13 mouse cellular contexts compared by ENCODE assay signal in the genomic region with DNA sequence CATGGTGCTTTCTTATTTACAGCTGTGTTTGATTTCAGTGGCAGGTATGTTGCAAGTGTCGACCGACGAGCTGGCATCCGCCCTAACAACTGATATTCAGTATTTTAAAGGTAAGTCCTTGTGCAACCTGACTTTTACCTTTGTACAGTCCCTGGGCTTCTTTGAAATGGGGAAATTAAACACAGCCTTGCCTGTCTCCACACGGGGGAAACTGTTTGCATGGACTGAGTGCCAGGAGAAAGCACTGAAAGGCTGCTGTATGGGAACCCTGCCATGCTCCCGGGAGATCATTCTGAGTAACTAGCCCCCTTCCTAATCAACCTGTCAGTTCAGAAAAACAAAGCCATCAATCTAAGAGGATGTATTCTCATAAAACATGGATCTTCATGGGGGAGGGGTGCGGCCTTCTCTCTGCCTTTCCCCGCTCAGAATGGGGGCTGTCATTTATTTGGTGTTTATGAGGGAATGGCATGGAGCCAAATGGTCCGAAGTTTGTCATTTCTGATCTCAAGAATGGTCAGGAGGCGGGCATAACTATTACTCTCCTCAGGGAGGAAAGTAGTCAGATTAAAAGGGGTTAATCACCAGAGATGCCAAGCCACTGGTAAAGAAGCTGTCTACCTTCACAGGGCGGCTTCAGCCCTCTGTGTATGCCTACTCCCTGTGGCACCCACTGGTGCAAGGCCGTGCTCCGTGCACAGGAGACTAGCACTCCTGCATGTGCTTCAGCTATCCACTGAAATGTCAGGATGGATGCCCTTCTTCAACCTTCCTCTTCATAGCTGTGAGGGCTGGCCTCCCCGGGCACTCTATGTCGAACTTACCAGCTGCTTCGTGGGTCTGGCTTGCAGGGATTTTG.
DNase-seq lines count a peak whose midpoint lies in the region; ATAC-seq and TF ChIP-seq lines count a peak whose summit lies in the region.
"Had no signal": no experiment of that assay in that cellular context is flagged by ENCODE, and none has a peak within 500 bp of the region (broad histone marks: within the 10 kb centered on the region; RNA-seq: fewer than 3 reads in every experiment).

No protein-coding gene starts in this region.

- intact Hi-C loops in left cerebral cortex, postnatal 10 days (cut with DNase I), result loop anchor here (5.0 kb wide), 2 partner anchors 567 to 747 kb away; a partner anchor contains a TSS

- 52% methylated on average over 16 of the region's 16 CpGs for WGBS in forebrain, embryonic 14.5 days
- 82% methylated on average over 16 of the region's 16 CpGs for WGBS in forebrain, embryonic 10.5 days
- WGBS in liver, embryonic 16.5 days (ENCODE audit: insufficient replicate concordance), result 50% methylated on average over 16 of the region's 16 CpGs
- WGBS in liver, embryonic 11.5 days, result 73% methylated on average over 16 of the region's 16 CpGs
- WGBS in forebrain, postnatal 0 days, result 48% methylated on average over 16 of the region's 16 CpGs
- WGBS in lung, embryonic 14.5 days, result 56% methylated on average over 16 of the region's 16 CpGs

- no peaks in the 10 kb centered on the region for H3K27me3 ChIP-seq in forebrain, embryonic 14.5 days (replicated peaks; ENCODE audit: control insufficient read depth, insufficient read depth, low read length)
- H3K27me3 ChIP-seq in forebrain, embryonic 10.5 days (ENCODE audit: poor library complexity, severe bottlenecking), result no peaks in the 10 kb centered on the region; the same call in 1 of the 2 replicates
- no peaks in the 10 kb centered on the region for H3K27me3 ChIP-seq in liver, embryonic 16.5 days (ENCODE audit: control insufficient read depth, insufficient read depth, low read depth, low read length)
- no peaks in the 10 kb centered on the region for H3K27me3 ChIP-seq in liver, embryonic 11.5 days (replicated peaks; ENCODE audit: control insufficient read depth, insufficient read depth, low read length)
- H3K27me3 ChIP-seq in forebrain, postnatal 0 days (ENCODE audit: insufficient read depth, low read length), result no peaks in the 10 kb centered on the region
- H3K27me3 ChIP-seq in lung, embryonic 14.5 days (ENCODE audit: insufficient read depth, low read length), result no peaks in the 10 kb centered on the region

- peak; percentile 72 for DNase-seq in forebrain, embryonic 14.5 days (ENCODE audit: low spot score)
- DNase-seq in forebrain, embryonic 10.5 days (ENCODE audit: extremely low spot score, low spot score), result no peak
- DNase-seq in liver, embryonic 11.5 days (ENCODE audit: low spot score), result no peak
- DNase-seq in forebrain, postnatal 0 days, result peak; percentile 47
- DNase-seq in lung, embryonic 14.5 days, result peak; percentile 17
- DNase-seq in layer of hippocampus, adult 8-10 months (ENCODE audit: low spot score in 2 of 2), result no peak
- no peak for DNase-seq in left cerebral cortex, postnatal 10 days (ENCODE audit: extremely low spot score in 1 of 2, low spot score in 2 of 2)
- DNase-seq: cerebellum, adult 9-11 months; thymus, postnatal 25 days had no signal

- no peaks in the 10 kb centered on the region for H3K36me3 ChIP-seq in forebrain, embryonic 14.5 days (ENCODE audit: control insufficient read depth, insufficient read depth, low read length)
- no peaks in the 10 kb centered on the region for H3K36me3 ChIP-seq in forebrain, embryonic 10.5 days (replicated peaks)
- H3K36me3 ChIP-seq in liver, embryonic 16.5 days (ENCODE audit: control insufficient read depth, insufficient read depth), result no peaks in the 10 kb centered on the region
- H3K36me3 ChIP-seq in liver, embryonic 11.5 days (ENCODE audit: control insufficient read depth, insufficient read depth, low read length), result no peaks in the 10 kb centered on the region
- peaks cover 22% of the 10 kb centered on the region for H3K36me3 ChIP-seq in forebrain, postnatal 0 days (ENCODE audit: insufficient read depth)
- no peaks in the 10 kb centered on the region for H3K36me3 ChIP-seq in lung, embryonic 14.5 days (ENCODE audit: insufficient read depth)
- H3K36me3 ChIP-seq: heart, embryonic 12.5 days had no signal

- H3K9me3 ChIP-seq in forebrain, embryonic 14.5 days (replicated peaks; ENCODE audit: control insufficient read depth, low read length), result no peaks in the 10 kb centered on the region
- H3K9me3 ChIP-seq in forebrain, embryonic 10.5 days, result no peaks in the 10 kb centered on the region
- H3K9me3 ChIP-seq in liver, embryonic 16.5 days (replicated peaks; ENCODE audit: control insufficient read depth, low read length), result no peaks in the 10 kb centered on the region
- no peaks in the 10 kb centered on the region for H3K9me3 ChIP-seq in liver, embryonic 11.5 days (ENCODE audit: control insufficient read depth, low read length)
- H3K9me3 ChIP-seq in forebrain, postnatal 0 days (ENCODE audit: low read length), result no peaks in the 10 kb centered on the region
- H3K9me3 ChIP-seq in lung, embryonic 14.5 days (ENCODE audit: low read depth, low read length), result no peaks in the 10 kb centered on the region
- H3K9me3 ChIP-seq: heart, embryonic 12.5 days had no signal

- peak; percentile 66 for ATAC-seq in forebrain, embryonic 14.5 days
- peak; percentile 62; the same call in 1 of the 2 replicates for ATAC-seq in liver, embryonic 16.5 days (ENCODE audit: low read depth)
- ATAC-seq in liver, embryonic 11.5 days (replicated peaks; ENCODE audit: low FRiP score), result no peak
- no peak; the same call in 1 of the 2 replicates for ATAC-seq in forebrain, postnatal 0 days
- ATAC-seq in lung, embryonic 14.5 days (ENCODE audit: insufficient read depth), result no peak
- ATAC-seq: inflammation-experienced regulatory T-cells, adult 6 months had no signal

- H3K4me1 ChIP-seq in forebrain, embryonic 14.5 days (ENCODE audit: control insufficient read depth, insufficient read depth, low read length), result peaks cover 11% of the 10 kb centered on the region
- H3K4me1 ChIP-seq in forebrain, embryonic 10.5 days, result peaks cover 26% of the 10 kb centered on the region
- no peaks in the 10 kb centered on the region for H3K4me1 ChIP-seq in liver, embryonic 16.5 days (ENCODE audit: control insufficient read depth, low read depth, low read length)
- no peaks in the 10 kb centered on the region for H3K4me1 ChIP-seq in liver, embryonic 11.5 days (replicated peaks; ENCODE audit: control insufficient read depth, insufficient read depth, low read length)
- H3K4me1 ChIP-seq in forebrain, postnatal 0 days (ENCODE audit: insufficient read depth), result no peaks in the 10 kb centered on the region
- H3K4me1 ChIP-seq in lung, embryonic 14.5 days (ENCODE audit: insufficient read depth), result 0 out of 2 replicates have a peak, but pooled peaks cover 2% of the 10 kb centered on the region
- H3K4me1 ChIP-seq: heart, embryonic 12.5 days had no signal

- no peak overlapping the region for H3K9ac ChIP-seq in forebrain, embryonic 14.5 days (ENCODE audit: low read length)
- no peak overlapping the region for H3K9ac ChIP-seq in liver, embryonic 16.5 days (ENCODE audit: low read depth, low read length)
- H3K9ac ChIP-seq in liver, embryonic 11.5 days (ENCODE audit: low read depth, low read length), result no peak overlapping the region
- no peak overlapping the region for H3K9ac ChIP-seq in forebrain, postnatal 0 days
- H3K9ac ChIP-seq in lung, embryonic 14.5 days, result no peak overlapping the region
- H3K9ac ChIP-seq: heart, embryonic 12.5 days had no signal

- no peak for TF ChIP-seq CTCF in forebrain, postnatal 0 days (IDR thresholded peaks at IDR 0.05; ENCODE audit: low read depth)
- no peak for TF ChIP-seq CTCF in lung, embryonic 14.5 days (IDR thresholded peaks at IDR 0.05; ENCODE audit: low read depth)

- H3K4me2 ChIP-seq in forebrain, embryonic 14.5 days (ENCODE audit: low read length), result no peak overlapping the region
- H3K4me2 ChIP-seq in liver, embryonic 16.5 days (ENCODE audit: low read depth, low read length), result no peak overlapping the region
- no peak overlapping the region for H3K4me2 ChIP-seq in liver, embryonic 11.5 days
- no peak overlapping the region for H3K4me2 ChIP-seq in forebrain, postnatal 0 days (ENCODE audit: low read depth)
- H3K4me2 ChIP-seq in lung, embryonic 14.5 days, result no peak overlapping the region
- H3K4me2 ChIP-seq: heart, embryonic 12.5 days had no signal

- peak overlapping the region; percentile 27; the same call in 1 of the 2 replicates for H3K27ac ChIP-seq in forebrain, embryonic 14.5 days (ENCODE audit: low read depth, low read length)
- no peak overlapping the region; the same call in 1 of the 2 replicates for H3K27ac ChIP-seq in forebrain, embryonic 10.5 days
- no peak overlapping the region for H3K27ac ChIP-seq in liver, embryonic 16.5 days (ENCODE audit: low read length)
- H3K27ac ChIP-seq in liver, embryonic 11.5 days (ENCODE audit: low read depth, low read length), result no peak overlapping the region
- H3K27ac ChIP-seq in forebrain, postnatal 0 days (ENCODE audit: low read depth, low read length), result no peak overlapping the region
- H3K27ac ChIP-seq in lung, embryonic 14.5 days (ENCODE audit: low read depth), result no peak overlapping the region
- H3K27ac ChIP-seq: layer of hippocampus, adult 2 months had no signal

- no peak overlapping the region for H3K4me3 ChIP-seq in forebrain, embryonic 14.5 days (ENCODE audit: low read depth, low read length)
- H3K4me3 ChIP-seq in forebrain, embryonic 10.5 days, result no peak overlapping the region
- no peak overlapping the region for H3K4me3 ChIP-seq in liver, embryonic 16.5 days (ENCODE audit: low read depth, low read length)
- H3K4me3 ChIP-seq in liver, embryonic 11.5 days (ENCODE audit: low read depth, low read length), result no peak overlapping the region
- H3K4me3 ChIP-seq in forebrain, postnatal 0 days (ENCODE audit: low read depth, low read length), result no peak overlapping the region
- H3K4me3 ChIP-seq in lung, embryonic 14.5 days (ENCODE audit: low read depth, low read length), result no peak overlapping the region
- H3K4me3 ChIP-seq: heart, embryonic 12.5 days; layer of hippocampus, adult 2 months had no signal

Comparison
In these comparisons a context has a peak if more than half of its experiments do, and no peak if none do; other contexts are left out.
1. ATAC-seq: peak in forebrain, embryonic 14.5 days (single experiment) and liver, embryonic 16.5 days (single experiment); none in liver, embryonic 11.5 days (single experiment), forebrain, postnatal 0 days (single experiment) and lung, embryonic 14.5 days (single experiment).
2. DNase-seq: peak in forebrain, embryonic 14.5 days (single experiment), forebrain, postnatal 0 days (single experiment) and lung, embryonic 14.5 days (single experiment); none in forebrain, embryonic 10.5 days (single experiment), liver, embryonic 11.5 days (single experiment), layer of hippocampus, adult 8-10 months (0 of 2) and left cerebral cortex, postnatal 10 days (0 of 2).